Mouse (Mus musculus): ENCODE data around the gene Lrp1.
A peak's percentile ranks its signal among the peaks of the same experiment; 100 is the strongest.

DNA sequence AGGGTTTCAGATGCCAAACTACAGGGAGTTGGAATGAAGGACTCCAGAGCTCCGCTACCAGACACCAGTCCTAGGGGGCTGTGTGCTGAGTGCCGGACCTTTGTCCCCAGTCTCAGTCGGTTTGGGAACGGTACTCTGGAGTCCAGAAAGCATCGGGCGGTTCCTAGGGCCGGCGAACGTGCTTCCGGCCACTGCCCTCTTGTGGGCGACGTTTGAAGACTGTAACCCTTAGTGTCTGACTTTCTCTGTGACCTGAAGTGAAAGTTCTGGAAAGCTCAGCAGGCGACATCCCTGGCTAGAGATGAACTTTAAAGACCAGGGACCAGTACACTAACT, 1.1 kb upstream of the Lrp1 start:
- peak; percentile 45; the same call in 1 of the 2 replicates for TF ChIP-seq CTCF (IDR thresholded peaks at IDR 0.05; ENCODE audit: borderline replicate concordance, insufficient read depth, low read length)
- no peak; the same call in 1 of the 2 replicates for TF ChIP-seq POLR2A (IDR thresholded peaks at IDR 0.05; ENCODE audit: low read depth, low read length)

Measured in embryonic fibroblast, embryonic 13.5 days (primary cell).